Mouse (Mus musculus): ENCODE results near the gene Tmem81. TPM values are rescaled to one million over a fixed set of nuclear protein-coding genes. Genes with fewer than 3 reads are reported as not detected.
"Not testable (repeated sequence)": the region's sequence is repeated elsewhere in the genome, so short reads cannot be mapped to it uniquely, and the experiment has no call there.

Tmem81 gene
- 1 to 10 TPM; 1.5 to 1.6 TPM for total RNA-seq (2021)

DNA sequence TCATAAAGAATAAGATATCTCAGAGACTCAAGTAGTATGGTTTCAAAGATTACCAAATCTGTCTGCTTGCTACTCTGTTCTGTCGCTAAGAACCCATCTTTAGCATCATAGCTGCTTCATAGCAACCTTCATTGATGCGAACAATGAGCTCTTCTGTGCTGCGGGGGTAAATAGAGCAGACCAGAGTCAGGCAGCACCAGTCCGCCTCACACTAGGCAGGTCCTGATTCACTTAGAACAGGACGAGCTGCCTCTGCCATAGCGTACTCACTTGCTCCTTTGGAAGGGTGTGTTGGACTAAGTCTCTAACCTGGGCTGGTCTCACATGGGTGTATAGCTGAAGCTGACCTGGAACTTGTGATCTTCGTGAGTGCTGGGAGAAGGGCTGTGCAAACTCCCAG is at the start of gene Tmem81:
Tmem81 (plus strand) TSS at position 173 of the 400 bp plus-strand sequence.
- DNase-seq = no peak
- intact Hi-C loops (cut with DNase I) = no loop called here

DNA sequence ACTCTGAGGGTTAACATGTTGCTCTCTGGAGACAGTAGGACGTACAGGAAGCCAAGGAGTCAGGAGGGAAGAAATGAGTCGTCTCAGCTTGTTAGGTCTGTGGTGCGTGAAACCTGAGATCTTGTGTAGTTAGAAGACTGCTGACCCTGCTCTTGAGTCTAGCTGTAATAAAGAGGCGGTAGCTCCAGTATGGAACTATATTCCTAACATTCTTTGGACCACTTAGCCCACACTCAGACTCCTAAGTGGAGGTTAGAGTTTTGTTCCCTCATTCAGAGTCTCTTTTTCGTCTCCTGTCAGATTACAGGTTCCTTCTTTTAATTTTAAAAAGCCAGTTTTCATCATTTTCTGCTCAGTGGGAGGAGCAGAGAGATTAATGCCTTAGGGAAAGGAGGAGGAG is 41.4 kb upstream of the Tmem81 start:
- DNase-seq = no peak
- intact Hi-C loops (cut with DNase I) = no loop called here

DNA sequence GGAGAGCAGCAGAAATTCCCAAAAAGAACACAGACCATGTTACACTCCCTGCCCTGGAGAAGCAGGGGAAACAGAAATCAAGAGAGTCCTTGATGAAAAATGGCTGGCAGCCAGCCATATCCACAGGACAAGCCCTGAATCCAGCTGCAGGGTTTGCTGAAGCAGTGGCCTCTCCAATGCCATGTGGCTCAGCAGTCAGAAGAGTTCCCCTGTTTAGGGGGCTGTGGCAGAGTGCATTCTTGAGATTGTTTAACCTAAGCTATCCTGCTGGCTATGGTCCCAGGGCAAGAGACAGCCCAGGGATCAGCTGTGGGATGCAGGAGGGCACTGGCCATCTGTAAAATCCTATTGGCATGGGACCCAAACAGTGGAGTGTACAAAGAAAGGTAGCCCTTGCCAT is 37.1 kb upstream of the Tmem81 start:
- intact Hi-C loops (cut with DNase I) = no loop called here
- peak; percentile 17 to 19 for DNase-seq

DNA sequence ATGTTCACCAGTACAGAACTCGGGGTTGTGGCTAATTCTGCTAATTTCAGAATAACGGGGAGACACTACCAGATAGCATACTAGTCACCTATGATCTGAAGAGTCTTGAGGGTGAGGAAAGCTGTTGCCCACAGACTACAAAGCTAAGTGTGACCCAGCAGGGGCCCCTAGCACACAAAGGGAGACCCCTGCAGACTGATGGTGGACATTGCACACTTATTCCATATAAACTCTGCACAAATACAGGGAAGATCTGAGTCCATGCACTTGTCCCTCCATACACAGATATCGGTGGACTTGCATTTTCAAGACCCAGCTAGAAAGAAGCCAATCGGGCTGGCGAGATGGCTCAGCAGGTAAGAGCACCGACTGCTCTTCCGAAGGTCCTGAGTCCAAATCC is 36.5 kb upstream of the Tmem81 start:
- no peak for DNase-seq
- intact Hi-C loops (cut with DNase I) = no loop called here

- DNase-seq; intact Hi-C loops (cut with DNase I): not testable (repeated sequence)
Observed at GRCm38 (mm10) chr1:132470031-132470430, 36.0 kb upstream of the Tmem81 start.

DNA sequence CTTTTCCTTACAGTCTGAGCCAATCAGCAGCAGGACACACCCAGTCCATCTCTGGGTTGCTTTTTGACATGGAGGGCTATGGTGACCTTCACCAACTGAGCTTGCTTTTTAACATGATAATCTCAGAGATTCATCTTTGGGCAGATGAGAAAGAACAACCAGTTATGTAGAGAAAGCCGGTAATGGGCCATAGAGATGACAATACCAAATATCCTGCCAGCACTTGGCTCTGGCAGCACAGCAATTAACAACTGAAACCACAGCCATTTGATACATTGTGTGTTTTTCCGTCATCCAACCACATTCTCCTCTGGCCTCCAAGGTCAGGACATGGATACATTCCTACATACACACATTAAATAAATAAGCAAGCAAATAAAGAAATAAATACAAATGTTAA is 35.0 kb upstream of the Tmem81 start:
- intact Hi-C loops (cut with DNase I) = no loop called here
- DNase-seq = no peak

DNA sequence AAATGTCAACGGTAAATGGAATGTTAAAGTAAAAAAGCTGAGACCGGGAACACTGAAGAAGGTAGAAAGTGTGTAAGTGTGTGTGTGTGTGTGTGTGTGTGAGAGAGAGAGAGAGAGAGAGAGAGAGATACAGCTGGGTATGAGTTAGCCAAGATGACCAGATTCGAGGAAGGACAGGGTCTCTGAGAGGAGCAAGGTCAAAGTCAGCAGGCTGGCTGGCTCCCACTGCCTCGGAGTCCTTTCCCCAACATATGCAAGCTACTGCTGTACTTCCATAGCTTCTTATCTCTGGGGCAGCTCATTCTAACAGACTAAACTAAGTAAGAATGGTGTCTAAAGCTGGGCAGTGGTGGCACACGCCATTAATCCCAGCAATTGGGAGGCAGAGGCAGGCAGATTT is 34.5 kb upstream of the Tmem81 start:
- intact Hi-C loops (cut with DNase I) = no loop called here
- no peak for DNase-seq

- DNase-seq = no peak
- intact Hi-C loops (cut with DNase I) = loop anchor here (2.0 kb wide), 1 partner anchor 106 kb away; no protein-coding TSS in a partner anchor
Observed at GRCm38 (mm10) chr1:132472537-132472936, 33.5 kb upstream of the Tmem81 start.

GRCm38 (mm10) chr1:132474496-132474895 is 31.5 kb upstream of the Tmem81 start:
- intact Hi-C loops (cut with DNase I) = no loop called here
- no peak for DNase-seq

DNA sequence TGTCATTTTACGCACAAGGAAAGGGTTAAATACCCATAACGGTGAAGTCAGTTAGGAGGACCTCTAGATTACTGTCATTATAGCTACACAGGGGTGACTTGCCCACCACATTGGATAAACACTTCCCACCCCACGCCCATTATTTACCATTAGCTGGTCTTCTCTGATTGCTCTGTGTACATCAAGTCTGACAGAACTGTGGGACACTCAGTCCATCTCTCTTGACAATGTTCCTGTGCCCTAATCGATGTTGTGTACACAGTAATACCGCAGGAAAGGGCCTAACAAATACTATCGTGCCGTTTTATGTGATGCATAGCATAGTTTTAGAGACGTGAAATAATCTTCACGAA is 29.5 kb upstream of the Tmem81 start:
- no peak for DNase-seq
- intact Hi-C loops (cut with DNase I) = loop anchor here (2.0 kb wide), 1 partner anchor 60 kb away; the partner anchor contains the start of gene Dstyk

GRCm38 (mm10) chr1:132476928-132477691 is 28.9 kb upstream of the Tmem81 start, which contains the start of gene Rbbp5:
Gene Rbbp5 (plus strand): TSS chr1:132477365.
- intact Hi-C loops (cut with DNase I) = loop anchor here (2.0 kb wide), 1 partner anchor 60 kb away; the partner anchor contains the start of gene Dstyk
- DNase-seq = peak; percentile 93 to 95

- DNase-seq = no peak
- intact Hi-C loops (cut with DNase I) = no loop called here
Observed at GRCm38 (mm10) chr1:132479438-132479837, 26.6 kb upstream of the Tmem81 start.

DNA sequence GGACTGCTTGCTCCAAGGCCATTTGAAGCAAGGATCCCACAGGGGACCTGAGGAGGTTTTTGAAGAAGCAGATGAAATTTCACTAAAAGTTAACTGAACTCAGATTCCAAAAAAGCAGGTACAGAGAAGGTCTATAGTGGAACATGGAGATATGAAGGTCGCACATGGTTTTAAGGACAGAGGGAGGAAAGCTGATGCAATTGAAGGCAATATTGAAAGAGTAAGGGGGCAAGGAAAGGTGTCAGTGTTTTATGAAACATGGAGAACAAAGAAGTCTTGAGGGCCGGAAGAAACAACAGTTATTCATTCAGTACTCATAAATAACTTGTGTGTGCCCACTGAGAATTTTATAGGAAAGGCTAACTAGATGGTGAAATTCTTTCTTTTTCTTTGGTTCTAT is 24.4 kb upstream of the Tmem81 start:
- intact Hi-C loops (cut with DNase I) = no loop called here
- no peak for DNase-seq

- DNase-seq = no peak
- intact Hi-C loops (cut with DNase I) = no loop called here
Observed at GRCm38 (mm10) chr1:132483234-132483633, 22.8 kb upstream of the Tmem81 start.

GRCm38 (mm10) chr1:132483759-132484158 is 22.3 kb upstream of the Tmem81 start:
- DNase-seq = no peak
- intact Hi-C loops (cut with DNase I) = no loop called here

GRCm38 (mm10) chr1:132500535-132500934 is 5.5 kb upstream of the Tmem81 start:
- intact Hi-C loops (cut with DNase I) = no loop called here
- DNase-seq = no peak

DNA sequence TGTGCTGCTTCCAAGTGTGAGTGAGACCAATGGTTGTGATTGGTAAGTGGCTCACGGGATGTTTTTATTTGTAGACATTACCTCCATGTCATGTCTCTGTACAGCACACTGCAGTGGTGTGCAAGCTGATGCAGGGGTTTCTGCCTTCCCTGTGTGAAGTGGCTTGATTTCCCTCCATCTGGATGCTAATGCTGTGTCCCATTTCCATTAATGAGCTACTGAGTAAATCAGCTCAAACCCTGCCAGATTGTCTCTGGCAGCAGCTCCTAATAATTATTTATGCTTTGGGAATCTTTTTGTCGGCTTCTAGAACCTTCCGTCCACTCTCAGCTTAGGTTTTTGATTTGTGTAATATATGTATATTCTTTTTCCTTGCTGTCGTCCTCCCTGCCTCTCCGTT is 875 bp upstream of the Tmem81 start:
- intact Hi-C loops (cut with DNase I) = no loop called here
- DNase-seq = no peak

DNA sequence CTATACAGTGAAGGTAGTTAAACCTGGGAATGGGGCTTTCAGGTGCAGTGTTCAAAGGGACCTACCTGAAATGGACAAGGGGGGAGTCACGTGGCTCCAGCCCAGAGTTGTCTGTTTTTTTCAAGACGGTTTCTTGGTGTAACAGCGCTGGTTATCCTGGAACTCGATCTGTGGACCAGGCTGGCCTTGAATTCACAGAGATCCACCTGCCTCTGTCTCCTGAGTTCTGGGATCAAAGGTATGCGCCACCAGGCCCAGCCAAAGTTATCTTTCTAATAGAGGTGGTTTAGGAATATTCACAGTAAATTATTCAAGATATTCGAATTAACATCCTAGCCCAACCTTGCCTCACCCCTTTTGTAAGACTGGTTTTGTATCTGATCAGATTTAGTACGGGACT is 626 bp downstream of the Tmem81 start:
- intact Hi-C loops (cut with DNase I) = no loop called here
- no peak for DNase-seq

- intact Hi-C loops (cut with DNase I) = no loop called here
Observed at GRCm38 (mm10) chr1:132509771-132510170, 3.7 kb downstream of the Tmem81 start.

DNA sequence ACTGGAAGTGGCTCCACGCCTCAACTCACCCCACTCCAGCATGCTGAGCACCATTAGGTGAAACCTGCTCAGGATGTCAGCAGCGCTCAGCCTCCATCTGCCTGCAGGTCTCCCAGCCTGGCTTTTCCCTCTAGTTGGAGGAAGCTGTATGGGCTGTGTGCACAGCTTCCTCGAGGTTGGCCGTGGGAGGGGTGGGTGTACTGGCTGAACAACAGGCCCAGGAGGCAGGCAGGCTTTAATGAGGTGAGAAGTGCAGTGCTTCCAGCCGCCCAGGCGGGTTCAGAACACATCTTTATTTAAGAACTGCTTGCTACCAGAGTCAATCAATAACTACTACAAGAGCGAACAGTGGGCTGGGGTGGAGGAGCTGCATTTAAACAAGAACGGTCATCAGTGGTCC is 5.5 kb downstream of the Tmem81 start:
- no peak for DNase-seq
- intact Hi-C loops (cut with DNase I) = no loop called here

More at GRCm38 (mm10) chr1:132509771-132510170, 3.7 kb downstream of the Tmem81 start:
- DNase-seq = no peak

DNA sequence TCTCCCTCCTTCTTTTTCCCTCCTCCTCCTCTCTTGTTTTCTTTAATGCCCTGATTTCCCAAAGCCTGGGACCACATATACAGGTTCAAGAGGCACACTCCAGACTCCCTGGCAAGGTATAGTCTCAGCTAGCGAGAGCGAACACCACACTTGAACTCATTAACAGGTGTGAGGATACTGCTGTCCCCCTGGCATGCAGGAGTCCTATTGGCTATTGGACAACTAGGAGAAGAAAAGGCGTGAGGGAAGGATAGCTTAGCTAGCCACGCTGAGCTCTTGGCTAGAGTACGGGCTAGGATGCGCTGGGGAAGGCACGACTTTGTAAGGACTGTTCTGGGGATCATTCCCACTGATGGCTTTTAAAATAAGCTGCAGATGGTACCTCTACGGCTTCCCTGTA is 6.1 kb downstream of the Tmem81 start:
- intact Hi-C loops (cut with DNase I) = no loop called here
- no peak for DNase-seq

DNA sequence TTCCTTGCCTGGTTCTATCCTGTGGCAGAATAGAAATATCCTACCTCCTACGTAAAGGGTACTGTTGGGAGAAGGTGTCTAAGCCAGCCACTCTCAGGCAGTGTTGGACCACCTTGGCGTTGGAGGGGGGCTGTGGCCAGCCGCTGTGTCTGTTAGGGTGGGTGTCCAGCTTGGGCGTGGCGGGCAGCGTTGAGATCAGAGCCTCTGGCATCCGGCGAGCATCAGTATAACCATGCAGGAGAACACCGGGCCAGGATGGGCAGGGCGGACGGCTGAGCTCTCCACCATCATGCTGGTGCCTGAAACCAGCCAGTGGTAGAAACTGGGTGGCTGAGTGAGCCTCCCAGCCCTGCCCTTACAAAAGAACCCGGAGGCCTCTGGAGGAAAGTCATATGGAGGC is 9.3 kb downstream of the Tmem81 start:
- no peak for DNase-seq
- intact Hi-C loops (cut with DNase I) = no loop called here

- no peak for DNase-seq
- intact Hi-C loops (cut with DNase I) = no loop called here
Observed at GRCm38 (mm10) chr1:132516776-132517175, 10.7 kb downstream of the Tmem81 start.
